Mouse (Mus musculus): Measurements from ENCODE around the gene Adcy3. TPM values are rescaled to one million over a fixed set of nuclear protein-coding genes. Genes with fewer than 3 reads are reported as not detected.
A peak's percentile ranks its signal among the peaks of the same experiment; 100 is the strongest.
"Not testable (repeated sequence)": the region's sequence is repeated elsewhere in the genome, so short reads cannot be mapped to it uniquely, and the experiment has no call there.

Adcy3 gene
- polyA plus RNA-seq, 1 experiment, result 17.6 TPM

- Histone ChIP-seq H3K4me3 (replicated peaks; ENCODE audit: extremely low read depth, low read depth, low read length) (no peak overlapping the region), H3K4me1 (ENCODE audit: control insufficient read depth, insufficient read depth, low read length) (no peaks in the 10 kb centered on the region)
- WGBS, result 60% methylated on average over 8 of the region's 8 CpGs
- DNase-seq, result no peak
- TF ChIP-seq POLR2A (IDR thresholded peaks at IDR 0.05; ENCODE audit: borderline replicate concordance, extremely low read depth, low read depth, low read length), result no peak
Observed at GRCm38 (mm10) chr12:4212908-4213307, 80.0 kb downstream of the Adcy3 start.

DNA sequence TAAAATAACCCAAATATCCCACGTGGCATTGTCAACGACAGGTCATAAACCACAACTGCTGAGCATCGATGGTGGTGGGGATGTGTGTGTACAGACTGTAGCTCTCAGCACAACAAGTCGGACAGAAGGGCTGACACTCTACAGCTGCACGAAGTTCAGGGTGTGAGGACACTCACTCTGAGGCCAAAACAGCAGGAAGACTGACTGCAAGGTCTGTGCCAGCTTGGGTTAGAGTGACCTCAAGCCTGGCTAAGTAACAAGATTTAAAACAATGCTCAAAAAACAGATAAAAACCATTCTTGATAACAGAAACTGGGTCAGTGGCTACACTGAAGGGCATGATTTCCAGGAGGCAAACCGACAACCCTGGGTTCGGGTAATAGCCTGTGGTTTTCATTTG is 97.3 kb downstream of the Adcy3 start:
- 84% methylated on average over 7 of the region's 7 CpGs for WGBS
- DNase-seq, result no peak

GRCm38 (mm10) chr12:4232777-4233176 is 99.9 kb downstream of the Adcy3 start:
- H3K4me1 ChIP-seq (ENCODE audit: control insufficient read depth, insufficient read depth, low read length), result no peaks in the 10 kb centered on the region
- no peak overlapping the region for H3K4me3 ChIP-seq (replicated peaks; ENCODE audit: extremely low read depth, low read depth, low read length)
- DNase-seq, result no peak
- TF ChIP-seq CTCF (IDR thresholded peaks at IDR 0.05; ENCODE audit: insufficient read depth, low read length) (no peak), POLR2A (IDR thresholded peaks at IDR 0.05; ENCODE audit: borderline replicate concordance, extremely low read depth, low read depth, low read length) (no peak)
- 22% methylated on average over 4 of the region's 4 CpGs for WGBS

More for the DNA sequence above, 97.3 kb downstream of the Adcy3 start:
- TF ChIP-seq CTCF (IDR thresholded peaks at IDR 0.05; ENCODE audit: insufficient read depth, low read length) (no peak), POLR2A (IDR thresholded peaks at IDR 0.05; ENCODE audit: borderline replicate concordance, extremely low read depth, low read depth, low read length) (no peak)
- Histone ChIP-seq H3K4me3 (replicated peaks; ENCODE audit: extremely low read depth, low read depth, low read length) (no peak overlapping the region), H3K4me1 (ENCODE audit: control insufficient read depth, insufficient read depth, low read length) (no peaks in the 10 kb centered on the region)

GRCm38 (mm10) chr12:4233572-4234508 is 100.9 kb downstream of the Adcy3 start, which contains the start of the genes Ptrhd1 and Cenpo:
TSS of gene Ptrhd1 (plus strand) at chr12:4234027.
TSS of gene Cenpo (minus strand) at chr12:4234294.
- whole genome bisulfite sequencing, result under 1% methylated on average over 50 of the region's 50 CpGs
- no peaks in the 10 kb centered on the region for H3K4me1 ChIP-seq (ENCODE audit: control insufficient read depth, insufficient read depth, low read length)
- peak within 1 kb of the TSS; percentile 84 for H3K4me3 ChIP-seq (replicated peaks; ENCODE audit: extremely low read depth, low read depth, low read length)
- TF ChIP-seq POLR2A (IDR thresholded peaks at IDR 0.05; ENCODE audit: borderline replicate concordance, extremely low read depth, low read depth, low read length), result peak; percentile 93; the same call in 1 of the 2 replicates
- no peak for TF ChIP-seq CTCF (IDR thresholded peaks at IDR 0.05; ENCODE audit: insufficient read depth, low read length)
- peak; percentile 98 for DNase-seq

DNA sequence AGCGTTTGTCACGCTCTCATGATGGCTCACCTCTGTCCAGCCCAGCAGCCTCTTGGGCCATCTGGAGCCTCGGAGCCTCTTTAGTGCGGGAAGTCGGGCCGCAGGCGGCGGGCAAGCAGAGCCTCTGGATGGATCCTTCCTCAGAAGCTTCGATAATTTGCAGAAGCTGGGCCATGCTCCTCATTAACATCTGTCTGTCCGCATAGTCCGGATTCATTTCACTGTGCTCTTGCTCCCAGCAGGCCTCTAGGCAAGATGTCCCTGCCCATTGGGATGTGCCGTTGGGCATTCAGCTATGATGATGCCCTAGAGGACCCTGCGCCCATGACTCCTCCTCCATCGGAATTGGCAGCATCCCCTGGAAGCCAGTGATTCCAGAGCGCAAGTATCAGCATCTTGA is 104.6 kb downstream of the Adcy3 start:
- Histone ChIP-seq H3K4me3 (replicated peaks; ENCODE audit: extremely low read depth, low read depth, low read length) (no peak overlapping the region), H3K4me1 (ENCODE audit: control insufficient read depth, insufficient read depth, low read length) (no peaks in the 10 kb centered on the region)
- DNase-seq, result no peak
- TF ChIP-seq CTCF (IDR thresholded peaks at IDR 0.05; ENCODE audit: insufficient read depth, low read length), result no peak
- TF ChIP-seq POLR2A (IDR thresholded peaks at IDR 0.05; ENCODE audit: borderline replicate concordance, extremely low read depth, low read depth, low read length), result no peak
- 96% methylated on average over 15 of the region's 15 CpGs for WGBS

DNA sequence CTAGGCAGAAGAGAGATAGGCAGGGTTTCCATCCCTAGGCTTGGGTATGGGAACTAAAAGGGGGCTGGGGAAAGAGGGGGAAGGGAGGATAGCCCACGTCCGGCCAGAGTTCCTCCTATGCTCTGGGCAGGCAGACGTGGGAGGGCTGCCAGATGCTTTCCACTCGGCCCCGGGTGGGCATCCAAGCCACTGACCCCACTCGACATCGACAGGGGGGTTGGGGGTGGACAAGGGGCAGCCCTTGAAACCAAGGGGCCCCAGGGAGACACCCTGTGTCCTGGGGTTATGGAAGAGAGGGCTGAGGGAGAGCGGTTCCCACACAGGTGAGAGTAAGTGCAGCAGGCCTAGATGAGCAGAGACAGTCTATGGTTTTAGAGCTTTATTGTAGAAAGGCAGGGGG is 107.4 kb downstream of the Adcy3 start:
- H3K4me1 ChIP-seq (ENCODE audit: control insufficient read depth, insufficient read depth, low read length); H3K4me3 ChIP-seq (replicated peaks; ENCODE audit: extremely low read depth, low read depth, low read length); DNase-seq: not testable (repeated sequence)
- 80% methylated on average over 8 of the region's 8 CpGs for WGBS

DNA sequence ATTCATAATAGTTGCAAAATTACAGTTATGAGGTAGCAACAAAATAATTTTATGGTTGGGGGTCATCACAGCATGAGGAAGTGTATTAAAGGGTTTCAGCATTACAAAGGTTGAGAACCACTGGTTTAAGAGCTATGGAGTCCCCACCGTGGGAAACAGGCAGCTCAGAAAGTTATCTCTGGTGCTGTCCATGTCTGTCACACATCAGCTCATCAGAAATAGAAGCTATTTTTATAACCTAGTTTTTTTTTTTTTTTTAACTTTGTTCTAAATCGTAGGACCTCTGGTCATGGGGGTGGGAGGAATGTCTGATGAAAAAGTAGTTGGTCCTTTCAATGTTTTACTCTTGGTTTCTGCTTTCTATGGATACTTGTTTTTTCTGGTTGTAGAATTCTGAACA is 110.9 kb downstream of the Adcy3 start:
- DNase-seq, result no peak
- TF ChIP-seq POLR2A (IDR thresholded peaks at IDR 0.05; ENCODE audit: borderline replicate concordance, extremely low read depth, low read depth, low read length), result no peak
- TF ChIP-seq CTCF (IDR thresholded peaks at IDR 0.05; ENCODE audit: insufficient read depth, low read length), result no peak
- H3K4me1 ChIP-seq (ENCODE audit: control insufficient read depth, insufficient read depth, low read length), result no peaks in the 10 kb centered on the region
- WGBS, result 49% methylated on average over 2 of the region's 2 CpGs
- H3K4me3 ChIP-seq (replicated peaks; ENCODE audit: extremely low read depth, low read depth, low read length), result no peak overlapping the region

- TF ChIP-seq POLR2A (IDR thresholded peaks at IDR 0.05; ENCODE audit: borderline replicate concordance, extremely low read depth, low read depth, low read length) (no peak), CTCF (IDR thresholded peaks at IDR 0.05; ENCODE audit: insufficient read depth, low read length) (no peak)
- Histone ChIP-seq H3K4me1 (ENCODE audit: control insufficient read depth, insufficient read depth, low read length) (no peaks in the 10 kb centered on the region), H3K4me3 (replicated peaks; ENCODE audit: extremely low read depth, low read depth, low read length) (no peak overlapping the region)
- WGBS, result 71% methylated on average over 10 of the region's 10 CpGs
- no peak for DNase-seq
Observed at GRCm38 (mm10) chr12:4245742-4246141, 112.8 kb downstream of the Adcy3 start.

GRCm38 (mm10) chr12:4249786-4250185 is 116.9 kb downstream of the Adcy3 start:
- DNase-seq, result no peak
- TF ChIP-seq POLR2A (IDR thresholded peaks at IDR 0.05; ENCODE audit: borderline replicate concordance, extremely low read depth, low read depth, low read length) (no peak), CTCF (IDR thresholded peaks at IDR 0.05; ENCODE audit: insufficient read depth, low read length) (no peak)
- no peak overlapping the region for H3K4me3 ChIP-seq (replicated peaks; ENCODE audit: extremely low read depth, low read depth, low read length)
- no peaks in the 10 kb centered on the region for H3K4me1 ChIP-seq (ENCODE audit: control insufficient read depth, insufficient read depth, low read length)
- WGBS, result 71% methylated on average over 6 of the region's 6 CpGs
